Mouse (Mus musculus): ENCODE results near the gene Fam214b.

The Fam214b gene

DNA sequence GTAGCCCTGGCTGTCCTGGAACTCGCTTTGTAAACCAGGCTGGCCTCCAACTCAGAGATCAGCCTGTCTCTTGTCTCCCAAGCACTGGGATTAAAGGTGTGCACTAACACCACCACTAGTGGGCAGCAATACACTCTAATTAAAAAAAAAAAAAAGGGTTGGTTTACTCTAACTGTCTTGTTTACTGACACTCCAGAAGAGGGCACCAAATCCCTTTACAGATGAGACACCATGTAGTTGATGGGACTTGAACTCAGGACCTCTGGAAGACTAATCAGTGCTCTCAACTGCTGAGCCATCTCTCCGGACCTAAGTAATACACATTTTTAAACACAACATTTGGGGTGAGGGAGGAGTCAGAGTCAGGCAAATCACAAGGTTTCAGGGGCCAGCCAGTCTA lies 40.3 kb downstream of the Fam214b start:
- DNase-seq, result no peak

DNA sequence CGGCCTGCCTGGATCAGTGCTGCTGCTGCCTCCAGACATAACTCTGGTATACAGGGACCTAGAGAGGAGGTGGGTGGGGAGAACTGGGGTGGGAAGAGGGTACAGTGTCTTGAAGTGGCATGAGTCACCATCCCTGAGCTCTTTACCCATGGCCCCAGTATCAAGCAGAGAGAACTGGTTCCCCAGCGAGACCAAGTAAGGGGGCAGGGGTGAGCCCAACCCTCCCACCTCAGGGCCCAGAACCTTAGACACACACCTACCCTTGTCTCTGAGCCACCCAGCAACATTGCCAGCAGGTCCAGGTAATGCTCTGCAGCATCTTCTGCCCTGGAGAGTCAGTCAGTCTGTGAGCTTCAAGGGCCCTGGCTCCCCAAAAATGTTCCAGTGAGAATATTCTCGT lies 41.1 kb downstream of the Fam214b start:
- DNase-seq, result no peak

DNA sequence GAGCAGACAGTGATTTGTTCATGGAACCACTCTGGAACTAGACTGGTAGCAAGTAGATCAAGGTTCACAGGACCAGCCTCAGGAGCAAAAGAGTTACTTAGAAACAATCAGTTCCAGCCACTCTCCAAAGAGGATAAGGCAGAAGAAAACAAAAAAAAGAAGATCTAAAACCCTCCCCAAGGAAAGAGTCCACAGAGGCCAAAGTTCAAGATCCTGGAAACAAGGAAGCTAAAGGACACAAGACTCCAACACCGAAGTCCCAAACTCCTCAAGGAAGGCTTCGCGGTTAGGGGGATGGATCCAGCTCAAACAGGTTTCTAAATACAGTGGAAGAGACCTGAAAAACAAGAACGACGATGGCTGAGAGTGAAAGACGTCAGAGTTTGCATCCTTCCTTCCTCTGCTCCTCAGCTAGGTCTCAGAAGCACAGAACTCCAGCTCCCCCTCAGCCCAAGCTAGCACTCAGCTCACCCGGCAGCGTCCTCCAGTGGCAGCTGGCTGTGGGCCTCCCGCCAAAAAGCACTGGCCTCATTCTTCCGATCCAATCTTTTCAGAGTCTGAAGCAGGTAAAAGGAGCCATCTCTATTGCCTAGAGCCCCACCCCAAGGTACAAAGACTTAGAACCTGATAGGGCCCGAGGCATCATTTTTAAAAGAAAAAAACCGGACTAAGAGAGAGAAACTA lies 43.1 kb downstream of the Fam214b start:
- no peak for DNase-seq

DNA sequence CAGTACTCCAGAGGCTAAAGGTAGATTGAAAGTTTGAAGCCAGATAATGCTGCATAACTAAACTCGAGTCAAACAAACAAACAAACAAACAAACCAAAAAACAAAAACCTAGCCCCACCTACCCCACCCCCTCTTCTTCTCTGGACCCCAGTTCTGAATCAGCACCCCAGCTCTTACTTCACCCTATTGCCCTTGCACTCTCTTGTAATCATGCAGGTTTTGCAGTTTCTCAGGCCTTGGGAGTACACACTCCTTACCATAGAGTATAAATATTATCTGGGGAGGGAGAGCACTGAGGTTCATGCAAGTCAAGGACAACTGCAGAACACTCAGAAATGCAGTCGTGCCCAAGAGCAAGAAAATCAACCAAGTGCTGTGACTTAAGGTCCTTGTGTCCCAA lies 44.7 kb downstream of the Fam214b start:
- no peak for DNase-seq

DNA sequence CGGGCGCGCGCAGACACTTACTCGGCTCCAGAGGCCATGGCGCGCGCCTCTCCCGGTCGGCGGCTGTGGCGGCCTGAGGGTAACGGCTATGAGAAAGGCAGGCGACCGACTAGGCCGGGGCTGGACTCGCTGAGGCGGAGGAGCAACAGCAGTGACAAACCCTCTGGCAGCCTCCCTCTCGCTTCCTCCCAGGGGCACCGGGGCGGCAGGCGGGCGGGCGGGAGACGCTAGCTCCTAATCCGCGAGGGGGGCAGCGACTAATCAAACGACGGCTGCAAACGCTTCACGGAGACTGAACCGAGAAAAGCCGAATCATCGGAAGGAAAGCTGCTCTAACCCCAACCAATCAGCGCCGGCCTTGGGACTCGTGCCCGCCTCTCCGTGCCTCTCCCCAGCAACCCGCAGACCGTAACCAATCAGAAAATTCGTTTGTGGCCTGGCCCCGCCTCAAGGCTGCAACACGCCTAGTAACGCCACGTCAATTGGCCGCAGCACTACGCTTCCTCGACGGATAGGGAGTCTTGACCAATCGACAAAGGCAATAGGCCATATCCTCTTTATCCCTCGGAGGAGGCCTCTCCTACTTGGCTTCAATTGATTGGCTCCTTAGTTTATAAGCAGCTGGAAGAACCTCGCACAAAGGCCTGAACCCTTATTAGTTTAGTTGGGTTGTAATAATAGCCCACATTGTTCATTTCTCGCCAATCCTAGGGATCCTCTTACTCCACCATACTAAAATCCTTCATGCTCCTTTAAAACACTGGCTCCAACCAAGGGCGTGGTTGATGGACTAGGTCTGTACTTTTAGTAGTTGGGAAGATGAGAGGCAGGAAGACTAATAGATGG lies 45.7 kb downstream of the Fam214b start, which contains the start of gene Vcp:
TSS of gene Vcp (minus strand) at position 367 of the 846 bp plus-strand sequence.
- DNase-seq, result peak; percentile 99

DNA sequence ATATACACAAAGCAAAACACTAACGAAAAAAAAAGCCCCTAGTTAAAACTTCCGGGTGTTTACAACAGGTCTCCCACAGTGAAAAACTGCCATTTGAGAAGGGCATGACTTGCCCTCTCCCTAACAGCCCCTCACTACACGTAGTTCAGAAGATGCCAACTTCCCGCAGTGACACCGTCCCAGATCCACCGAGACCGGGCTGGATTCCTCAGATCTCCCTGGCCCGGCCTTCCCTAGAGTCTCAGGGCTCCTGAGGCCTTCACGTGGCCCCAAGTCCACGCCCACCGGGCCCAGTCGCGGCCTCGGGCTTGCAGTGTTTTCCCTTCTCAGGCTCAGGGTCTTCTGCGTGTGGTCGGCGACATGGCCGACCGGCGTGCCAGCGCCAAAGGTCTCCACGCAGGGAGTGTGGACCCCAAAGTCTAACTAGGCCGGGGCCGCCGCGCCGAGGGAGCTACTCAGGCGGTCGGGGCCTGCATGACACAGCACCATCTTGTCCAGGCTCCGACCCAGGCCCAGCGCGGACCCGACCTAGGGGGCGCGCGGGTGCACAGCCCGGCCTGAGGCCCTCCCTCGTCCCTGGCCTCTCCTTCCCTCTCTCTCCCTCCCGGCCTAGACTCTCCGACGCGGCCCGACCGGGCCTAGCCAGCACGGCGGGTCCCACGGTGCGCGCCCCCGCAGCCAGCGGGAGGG lies 46.4 kb downstream of the Fam214b start:
- DNase-seq, result peak; percentile 59

DNA sequence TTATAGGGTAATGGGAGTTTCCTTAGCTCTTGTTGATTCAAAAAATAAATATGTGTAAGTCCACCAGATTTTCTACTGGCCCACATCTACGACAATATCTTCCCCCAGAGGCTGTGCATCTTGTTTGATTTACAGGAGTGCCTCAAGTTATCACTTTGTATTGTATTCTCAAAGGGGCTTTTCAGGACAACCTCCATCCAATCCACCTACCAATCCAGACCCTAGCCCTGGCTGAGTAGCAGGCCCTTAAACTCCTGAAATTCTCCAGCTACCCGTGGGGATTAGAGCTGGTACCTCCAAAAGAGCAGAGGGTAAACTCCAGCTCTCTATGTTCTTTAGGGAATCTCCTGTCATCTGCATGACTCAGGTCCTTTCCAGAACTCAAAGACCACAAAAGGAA lies 48.0 kb downstream of the Fam214b start:
- no peak for DNase-seq

DNA sequence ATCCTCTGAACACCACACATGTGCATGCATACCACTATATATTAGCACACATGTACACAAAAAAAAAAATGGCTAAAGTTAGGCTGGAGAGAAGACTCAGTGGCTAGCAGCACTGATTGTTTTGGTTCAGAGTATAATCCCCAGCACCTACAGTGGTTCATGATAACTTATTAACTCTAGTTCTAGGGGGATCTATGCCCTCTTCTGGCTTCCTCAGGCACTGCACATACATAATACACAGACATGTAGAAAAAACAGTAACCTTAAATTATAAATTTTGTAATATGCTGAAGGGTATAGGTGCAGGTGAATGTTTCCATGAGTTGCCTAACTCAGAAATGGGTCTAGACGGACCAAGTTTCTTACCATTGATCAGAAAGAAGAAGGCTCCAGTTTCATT lies 57.7 kb downstream of the Fam214b start:
- no peak for DNase-seq
